Mouse (Mus musculus) liver, embryonic 16.5 days (tissue): ENCODE results near the gene Lin28b. TPM values are rescaled to one million over a fixed set of nuclear protein-coding genes. Genes with fewer than 3 reads are reported as not detected.
"Not testable (repeated sequence)": the region's sequence is repeated elsewhere in the genome, so short reads cannot be mapped to it uniquely, and the experiment has no call there.

ENCODE experiments used
- ATAC-seq: fragments of 200-750 bp; cut with Nextera tagmentation; 2 replicates; pipeline ENCODE4 v1.8.0; 2017; ENCODE audit warnings: low read depth, mild to moderate bottlenecking, moderate number of reproducible peaks, moderate library complexity
- H3K27ac ChIP-seq: fragments of 300-500 bp; sonication (generic); 2 replicates; pipeline ENCODE4 v1.5.1; 2014; ENCODE audit warnings: mild to moderate bottlenecking, low read length
- H3K27me3 ChIP-seq: fragments of 300-500 bp; sonication (generic); 2 replicates; pipeline ENCODE4 v1.6.1; 2014; ENCODE audit warnings: low read depth, low read length, mixed read lengths; ENCODE audit not compliant: control insufficient read depth, insufficient read depth
- H3K36me3 ChIP-seq: fragments of 300-500 bp; sonication (generic); 2 replicates; pipeline ENCODE4 v1.6.1; 2014; ENCODE audit warnings: mild to moderate bottlenecking; ENCODE audit not compliant: control insufficient read depth, insufficient read depth
- H3K4me1 ChIP-seq: fragments of 300-500 bp; sonication (generic); 2 replicates; pipeline ENCODE4 v1.6.1; 2014; ENCODE audit warnings: low read depth, low read length, mixed read lengths; ENCODE audit not compliant: control insufficient read depth
- H3K4me2 ChIP-seq: fragments of 300-500 bp; sonication (generic); 2 replicates; pipeline ENCODE4 v1.6.1; 2014; ENCODE audit warnings: low read depth, low read length, mixed read lengths
- H3K4me3 ChIP-seq: fragments of 300-500 bp; sonication (generic); 2 replicates; pipeline ENCODE4 v1.5.1; 2014; ENCODE audit warnings: low read depth, mild to moderate bottlenecking, low read length
- H3K9ac ChIP-seq: fragments of 300-500 bp; sonication (generic); 2 replicates; pipeline ENCODE4 v1.6.1; 2014; ENCODE audit warnings: low read depth, low read length
- H3K9me3 ChIP-seq: fragments of 300-500 bp; sonication (generic); replicated peaks from 2 replicates; pipeline ENCODE4 v1.6.1; 2016; ENCODE audit warnings: low read length; ENCODE audit not compliant: control insufficient read depth
- WGBS: fragments of 180-500 bp; shearing (Covaris S2); extraction: QIAGEN DNeasy Blood & Tissue Kit; methylation state at CpG from one replicate; pipeline ENCODE4 v1.1.7; 2014; ENCODE audit not compliant: insufficient replicate concordance; 5-methylcytosine and 5-hydroxymethylcytosine counted together
- polyA plus RNA-seq: library from polyadenylated mRNA; unstranded; fragments of >200 nt; fragmentation: Nextera tagmentation; extraction: Ambion mirVana; gene quantifications from 2 replicates; pipeline ENCODE4 v1.2.1, GENCODE M21; 2015

The Lin28b gene
- polyA plus RNA-seq, 1 experiment from 2014 or later = 4.4 TPM

DNA sequence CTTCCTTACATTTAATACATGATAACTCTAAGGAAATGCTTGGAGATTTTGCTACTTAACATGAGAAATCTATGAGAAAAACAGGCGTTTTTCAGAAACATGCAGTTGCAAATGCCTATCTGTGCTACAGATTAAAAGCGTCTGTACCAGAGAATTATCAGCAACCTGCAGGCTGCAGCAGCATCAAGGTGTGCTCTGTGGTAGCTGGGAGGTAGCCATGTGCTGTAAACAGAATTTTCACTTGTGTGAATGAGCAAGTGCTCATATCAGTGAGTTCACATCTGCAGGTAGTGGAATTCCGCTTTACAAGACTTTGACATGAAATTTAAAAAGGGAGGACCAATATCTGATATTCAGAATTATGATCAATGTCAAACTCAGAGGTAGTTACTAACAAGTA, 107.9 kb downstream of the Lin28b start:
- no peak overlapping the region for H3K9ac ChIP-seq
- H3K27ac ChIP-seq = no peak overlapping the region
- no peaks in the 10 kb centered on the region for H3K27me3 ChIP-seq
- no peak overlapping the region for H3K4me2 ChIP-seq
- no peak overlapping the region for H3K4me3 ChIP-seq
- no peaks in the 10 kb centered on the region for H3K36me3 ChIP-seq
- WGBS = 33% methylated on average over 3 of the region's 3 CpGs
- ATAC-seq = 0 out of 2 replicates have a peak, but pooled peaks have one; percentile 43
- peaks cover 2% of the 10 kb centered on the region; the same call in 1 of the 2 replicates for H3K4me1 ChIP-seq
- H3K9me3 ChIP-seq = no peaks in the 10 kb centered on the region

DNA sequence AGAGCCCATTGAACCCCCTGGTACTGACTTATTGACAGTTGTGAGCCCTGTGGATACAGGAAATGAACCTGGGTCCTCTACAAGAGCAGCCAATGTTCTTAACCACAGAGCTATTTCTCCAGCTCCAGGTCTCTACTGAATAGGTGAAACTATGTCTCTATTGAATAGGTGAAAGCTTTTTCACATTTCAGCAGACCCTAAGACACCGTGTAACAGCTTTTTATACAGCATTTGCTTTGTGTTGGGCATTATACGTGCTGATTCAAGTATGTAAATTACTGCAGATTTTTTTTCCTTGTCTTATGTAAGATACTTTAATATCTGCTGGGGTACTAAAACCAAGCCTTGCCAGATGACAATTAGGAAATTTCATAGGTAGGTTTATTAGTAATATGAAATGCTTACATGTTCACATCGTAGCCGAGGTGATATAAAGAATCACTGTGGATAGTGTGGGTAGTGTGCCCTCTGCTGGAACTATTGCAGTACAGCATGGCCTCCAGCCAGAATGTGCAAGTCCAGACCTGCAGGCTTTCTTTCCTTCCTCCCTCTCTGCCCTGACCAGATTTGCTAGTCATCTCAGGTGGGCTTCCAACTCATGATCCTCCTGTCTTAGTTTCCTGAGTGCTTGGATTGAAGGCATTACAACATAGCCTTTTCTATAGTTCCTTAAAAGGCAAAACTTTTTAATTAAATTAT, 113.1 kb downstream of the Lin28b start:
- Histone ChIP-seq H3K27me3 (no peaks in the 10 kb centered on the region), H3K4me2 (no peak overlapping the region), H3K27ac (no peak overlapping the region), H3K9ac (no peak overlapping the region), H3K9me3 (no peaks in the 10 kb centered on the region), H3K4me3 (no peak overlapping the region), H3K4me1 (peaks cover under 1% of the 10 kb centered on the region; the same call in 1 of the 2 replicates), H3K36me3 (no peaks in the 10 kb centered on the region)
- 48% methylated on average over 4 of the region's 4 CpGs for WGBS
- ATAC-seq = no peak

DNA sequence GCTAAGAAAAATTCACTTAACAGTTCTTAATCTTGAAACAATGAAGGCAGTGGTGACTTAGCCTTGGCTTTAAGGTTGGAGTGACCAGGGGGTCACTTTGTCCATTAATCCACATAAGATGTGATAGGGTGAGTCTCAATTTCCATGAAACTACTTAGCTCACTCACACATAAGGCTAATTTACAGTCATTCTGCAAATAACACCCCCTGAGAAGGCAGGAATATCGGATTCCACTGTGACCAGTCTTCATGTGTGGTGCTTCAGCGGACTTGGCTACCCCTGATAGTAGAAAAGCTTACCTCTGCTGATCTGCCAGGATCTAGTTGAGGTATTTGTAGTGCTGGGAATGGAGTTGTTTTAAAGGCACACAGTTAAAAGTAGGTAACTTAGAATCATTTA, 115.7 kb downstream of the Lin28b start:
- Histone ChIP-seq H3K9ac (no peak overlapping the region), H3K27me3 (no peaks in the 10 kb centered on the region), H3K27ac (no peak overlapping the region), H3K4me1 (no peaks in the 10 kb centered on the region), H3K4me2 (no peak overlapping the region), H3K4me3 (no peak overlapping the region), H3K9me3 (no peaks in the 10 kb centered on the region), H3K36me3 (no peaks in the 10 kb centered on the region)
- whole genome bisulfite sequencing = 81% methylated on average over 2 of the region's 2 CpGs
- ATAC-seq = no peak

DNA sequence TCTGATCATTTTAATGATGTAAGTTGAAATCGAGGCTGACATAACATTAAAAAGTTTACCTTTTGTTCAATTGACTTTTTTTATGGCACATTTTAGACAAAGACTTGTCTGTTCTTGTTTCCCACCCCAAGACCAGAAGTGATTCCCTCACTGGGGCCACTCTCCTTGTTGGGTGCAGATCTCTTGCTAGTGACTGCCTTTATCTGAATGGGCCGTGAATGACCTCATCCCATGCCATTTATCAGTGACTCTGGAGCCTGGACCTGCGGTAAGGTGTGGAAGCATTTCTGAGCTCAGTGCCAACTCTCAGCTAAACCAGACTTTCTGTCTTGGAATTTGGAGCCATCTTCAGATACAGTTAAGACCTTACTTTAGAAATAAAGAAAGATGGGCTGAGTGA, 116.6 kb downstream of the Lin28b start:
- Histone ChIP-seq H3K4me3 (no peak overlapping the region), H3K27me3 (no peaks in the 10 kb centered on the region), H3K4me2 (no peak overlapping the region), H3K36me3 (no peaks in the 10 kb centered on the region), H3K27ac (no peak overlapping the region), H3K4me1 (no peaks in the 10 kb centered on the region), H3K9ac (no peak overlapping the region), H3K9me3 (no peaks in the 10 kb centered on the region)
- no peak for ATAC-seq
- 60% methylated on average over 3 of the region's 3 CpGs for WGBS

DNA sequence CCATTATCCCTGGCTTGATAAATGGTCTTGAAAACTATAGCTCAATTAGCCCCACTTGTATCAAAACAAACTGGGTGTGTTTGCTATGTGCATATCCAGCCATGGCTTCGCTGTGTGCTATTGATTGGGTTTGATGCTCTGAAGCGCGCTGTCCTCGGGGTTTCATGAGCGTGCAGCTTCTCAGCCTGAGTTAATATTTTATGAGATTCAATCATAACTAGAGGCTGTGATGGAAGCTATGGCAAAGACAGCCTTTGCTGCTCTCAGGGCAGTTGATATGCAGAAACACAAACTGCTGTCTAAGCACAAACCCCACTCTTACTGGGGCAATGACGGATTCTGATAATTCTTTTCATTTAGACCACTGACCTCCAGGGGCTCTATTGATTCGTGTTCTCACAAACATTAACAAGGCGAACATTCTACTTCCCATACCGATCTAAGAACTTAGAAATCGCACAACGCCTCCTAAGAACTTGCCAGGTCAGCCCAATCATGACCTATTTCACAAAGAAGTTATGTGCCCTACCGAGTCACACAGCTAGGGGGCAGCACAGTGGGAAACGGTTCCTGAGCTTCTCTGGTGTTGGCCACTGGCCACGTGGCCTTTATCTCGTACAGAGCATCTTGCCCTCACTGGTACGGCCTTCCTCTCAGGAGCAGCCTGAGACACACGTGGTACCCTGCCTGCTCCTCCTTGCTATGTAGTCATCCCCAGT, 119.0 kb downstream of the Lin28b start:
- Histone ChIP-seq H3K9me3 (no peaks in the 10 kb centered on the region), H3K36me3 (no peaks in the 10 kb centered on the region), H3K4me3 (no peak overlapping the region), H3K4me1 (no peaks in the 10 kb centered on the region), H3K4me2 (no peak overlapping the region), H3K27ac (no peak overlapping the region), H3K9ac (no peak overlapping the region), H3K27me3 (no peaks in the 10 kb centered on the region)
- ATAC-seq = no peak
- 70% methylated on average over 17 of the region's 17 CpGs for WGBS

DNA sequence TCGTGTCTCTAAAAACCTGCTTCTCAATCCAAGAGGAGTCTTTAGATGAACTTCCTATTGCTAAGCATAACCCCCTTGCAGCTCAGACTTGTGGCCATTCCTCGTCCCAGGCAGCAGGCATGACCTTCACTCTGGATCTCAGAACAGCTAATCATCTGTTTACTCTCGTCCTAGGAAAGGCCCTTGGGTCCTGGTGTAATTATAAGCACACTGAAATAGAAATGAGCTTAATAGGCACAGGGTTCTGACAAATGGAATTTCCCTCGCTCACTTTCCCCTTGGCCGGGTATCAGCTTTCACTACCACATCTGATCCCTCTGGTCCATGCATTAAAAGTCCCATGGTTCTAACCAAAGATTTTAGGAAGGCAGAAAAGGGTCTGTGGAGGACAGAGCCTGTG, 122.8 kb downstream of the Lin28b start:
- Histone ChIP-seq H3K27ac (no peak overlapping the region), H3K27me3 (no peaks in the 10 kb centered on the region), H3K9me3 (no peaks in the 10 kb centered on the region), H3K4me2 (no peak overlapping the region), H3K4me3 (no peak overlapping the region), H3K36me3 (no peaks in the 10 kb centered on the region), H3K9ac (no peak overlapping the region), H3K4me1 (no peaks in the 10 kb centered on the region)
- no peak for ATAC-seq
- WGBS = 43% methylated on average over 5 of the region's 5 CpGs

DNA sequence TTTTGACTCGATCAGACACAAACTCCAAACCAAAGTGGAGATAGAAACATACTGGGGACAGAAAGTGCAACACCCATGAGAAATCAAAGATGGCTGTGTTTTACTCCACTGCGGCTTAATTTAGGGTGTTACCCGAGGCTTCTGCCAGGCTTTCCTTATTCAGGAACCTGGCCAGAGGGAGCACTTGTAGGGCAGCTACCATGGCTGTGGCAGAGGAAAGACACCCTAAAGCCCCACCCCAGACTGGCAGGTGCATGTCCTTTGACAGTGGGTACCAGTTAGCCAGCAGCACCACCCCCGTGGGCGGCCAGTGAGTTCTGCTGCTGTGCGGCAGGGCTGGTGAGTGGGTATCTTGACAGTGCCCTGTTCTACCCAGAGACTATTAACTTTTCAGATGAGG, 130.1 kb downstream of the Lin28b start:
- Histone ChIP-seq H3K4me1 (no peaks in the 10 kb centered on the region), H3K4me3 (no peak overlapping the region), H3K27ac (no peak overlapping the region), H3K4me2 (no peak overlapping the region), H3K9me3 (no peaks in the 10 kb centered on the region), H3K27me3 (no peaks in the 10 kb centered on the region), H3K36me3 (no peaks in the 10 kb centered on the region), H3K9ac (no peak overlapping the region)
- no peak for ATAC-seq
- WGBS = 76% methylated on average over 6 of the region's 6 CpGs

DNA sequence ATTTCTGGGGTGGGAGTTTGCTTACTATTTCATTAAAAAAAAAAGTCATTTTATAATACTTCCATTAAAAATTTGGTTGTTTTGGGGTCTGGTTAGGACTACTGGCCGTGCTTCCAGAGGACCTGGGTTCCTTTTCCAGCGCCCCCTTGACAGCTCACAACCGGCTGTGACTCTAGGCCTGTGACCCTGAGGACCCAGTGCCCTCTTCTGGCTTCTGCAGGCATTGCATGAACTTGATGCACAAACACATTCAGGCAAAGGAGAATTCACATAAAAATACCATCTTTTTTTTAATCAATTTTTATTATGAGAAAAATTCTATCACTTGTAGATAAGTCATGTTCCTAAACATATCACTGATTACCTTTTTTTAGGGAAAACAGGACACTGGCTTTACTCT, 138.1 kb downstream of the Lin28b start:
- not testable (repeated sequence) for H3K4me3 ChIP-seq, H3K9ac ChIP-seq, H3K27me3 ChIP-seq, ATAC-seq, H3K9me3 ChIP-seq, H3K36me3 ChIP-seq, H3K4me2 ChIP-seq, H3K4me1 ChIP-seq, H3K27ac ChIP-seq
- WGBS = 63% methylated on average over 3 of the region's 3 CpGs

DNA sequence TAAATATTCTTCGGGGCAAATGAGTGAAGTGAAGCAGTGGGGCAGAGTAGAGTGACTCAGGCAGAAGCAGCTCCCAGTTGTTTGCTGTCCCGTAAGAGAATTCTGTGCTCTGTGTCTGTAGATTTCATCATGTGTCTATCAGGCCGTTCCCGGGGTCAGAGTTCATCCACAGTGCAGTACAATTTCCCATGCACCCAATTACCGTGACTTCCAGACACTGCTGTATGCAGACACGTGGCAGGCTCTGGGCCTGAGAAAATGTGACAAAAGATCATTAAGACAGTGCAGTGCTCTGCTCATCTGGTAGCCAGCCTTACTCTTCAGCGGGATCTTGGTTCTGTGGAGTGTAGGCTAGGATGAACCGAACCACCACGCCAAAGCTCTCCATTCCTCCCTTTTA, 141.0 kb downstream of the Lin28b start:
- H3K36me3 ChIP-seq = no peaks in the 10 kb centered on the region
- WGBS = 66% methylated on average over 9 of the region's 9 CpGs
- ATAC-seq = peak; percentile 80

More for the DNA sequence above, 141.0 kb downstream of the Lin28b start:
- Histone ChIP-seq H3K9ac (no peak overlapping the region), H3K27me3 (no peaks in the 10 kb centered on the region), H3K4me1 (no peaks in the 10 kb centered on the region; the same call in 1 of the 2 replicates), H3K27ac (no peak overlapping the region), H3K9me3 (no peaks in the 10 kb centered on the region), H3K4me3 (no peak overlapping the region), H3K4me2 (no peak overlapping the region)
